Mouse (Mus musculus) ovary, postnatal 10 days (tissue): ENCODE results near the gene Cyp46a1.
A peak's percentile ranks its signal among the peaks of the same experiment; 100 is the strongest.

Source experiments
- DNase-seq: peaks from one replicate; pipeline ENCODE4 v3.0.0; 2022; ENCODE audit warnings: low spot score

Gene Cyp46a1

DNA sequence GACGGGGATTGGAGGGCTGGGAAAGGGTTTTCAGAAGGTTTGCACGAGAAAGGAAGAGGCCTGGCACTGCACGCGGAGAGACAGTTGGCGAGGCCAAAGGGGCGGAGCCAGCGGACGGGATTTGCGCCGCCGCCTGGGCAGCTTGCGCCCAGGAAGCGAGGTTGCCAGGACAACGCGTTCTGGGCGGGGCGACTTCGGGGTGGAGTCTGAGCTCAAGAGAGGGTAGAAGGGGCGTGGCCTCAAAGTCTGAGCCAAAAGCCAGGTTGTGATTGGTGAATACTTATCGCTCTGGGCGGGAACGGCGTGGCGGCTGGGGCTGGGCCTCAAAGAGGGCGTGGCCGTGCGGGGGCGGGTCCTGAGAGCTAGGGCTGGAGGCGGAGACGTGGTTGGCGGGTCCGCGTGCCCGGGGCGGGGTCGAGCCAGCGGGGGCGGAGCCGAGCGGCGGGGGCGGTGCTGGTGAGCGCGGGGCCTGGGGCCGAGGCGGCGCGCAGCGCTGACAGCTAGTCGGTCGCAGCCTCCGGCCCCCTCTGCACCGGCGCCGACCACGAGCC lies at the start of gene Cyp46a1:
TSS of gene Cyp46a1 (plus strand) at position 487 of the 551 bp plus-strand sequence.
- peak; percentile 98 for DNase-seq

DNA sequence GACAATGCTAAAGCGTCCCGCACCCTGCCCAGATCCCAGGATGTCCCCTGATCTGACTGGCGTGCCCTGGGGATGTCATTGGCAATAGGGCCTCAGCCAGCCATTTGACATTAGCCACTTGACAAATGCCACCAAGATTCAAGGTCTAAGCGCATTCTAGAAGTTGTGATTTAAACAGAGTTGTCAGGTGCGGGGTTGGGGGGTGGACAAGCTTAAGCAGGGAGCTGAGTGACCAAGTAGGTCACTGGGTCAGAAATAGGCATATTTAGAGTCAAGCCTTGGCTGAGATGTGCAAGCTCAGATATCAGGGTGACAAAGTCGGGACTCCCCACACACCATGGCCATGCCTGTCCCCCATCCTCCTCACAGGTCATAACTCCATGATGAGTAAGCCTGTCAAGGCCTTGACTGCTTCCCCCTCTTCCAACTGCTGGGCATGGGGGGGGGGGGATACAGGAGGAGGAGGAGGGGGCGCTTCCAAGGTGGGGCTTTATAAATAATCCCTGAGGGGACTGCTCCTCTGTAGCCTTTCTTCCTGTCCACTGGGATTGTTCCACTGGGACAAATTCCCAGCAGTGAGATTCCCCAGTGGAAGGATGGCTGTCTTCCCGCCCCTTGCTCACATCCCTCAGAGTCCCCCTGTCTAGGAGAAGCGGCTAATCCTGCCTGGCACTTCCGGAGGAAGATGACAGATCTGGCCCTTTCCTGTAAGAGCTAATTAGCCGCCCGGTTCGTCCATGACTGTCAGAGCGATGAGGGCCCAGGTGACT lies 49.5 kb upstream of the Cyp46a1 start:
- DNase-seq, result no peak

DNA sequence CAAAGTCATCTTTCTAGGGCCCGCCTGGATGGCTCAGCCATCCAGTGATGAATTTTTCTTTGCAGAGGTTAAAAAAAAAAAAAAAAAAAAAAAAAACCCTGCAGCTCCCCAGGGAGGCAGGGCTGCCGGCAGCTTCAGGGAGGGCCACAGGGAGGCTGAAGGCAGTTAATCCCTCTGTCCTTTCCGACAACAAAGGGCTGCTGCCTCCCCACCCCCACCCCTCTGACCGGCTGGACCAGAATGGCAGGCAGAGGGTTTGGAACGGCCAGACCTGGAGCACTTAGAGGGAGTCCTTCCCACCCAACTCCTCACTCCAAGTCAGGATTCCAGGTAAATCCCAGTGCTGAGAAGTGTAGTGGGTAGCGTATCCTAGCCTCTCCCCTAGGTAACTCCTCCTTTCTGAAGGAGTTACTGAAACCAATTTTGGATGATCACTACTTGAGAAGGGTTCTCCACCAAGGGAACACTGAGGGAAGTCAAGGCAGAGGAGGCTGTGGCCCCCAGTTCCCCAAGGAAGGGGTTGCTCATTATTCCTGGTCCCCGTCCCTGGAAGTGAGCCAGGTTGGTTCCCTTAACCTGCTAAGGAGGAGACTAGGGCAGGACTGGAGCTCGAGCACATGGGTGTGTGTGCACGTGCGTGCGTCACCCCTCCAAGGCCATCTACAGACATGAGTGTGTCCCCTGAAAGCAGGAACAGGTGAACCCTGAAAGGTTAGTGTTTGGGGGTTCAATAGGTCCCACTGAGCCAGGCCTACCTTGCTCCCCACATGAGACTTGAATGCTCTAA lies 48.8 kb upstream of the Cyp46a1 start:
- DNase-seq, result no peak

DNA sequence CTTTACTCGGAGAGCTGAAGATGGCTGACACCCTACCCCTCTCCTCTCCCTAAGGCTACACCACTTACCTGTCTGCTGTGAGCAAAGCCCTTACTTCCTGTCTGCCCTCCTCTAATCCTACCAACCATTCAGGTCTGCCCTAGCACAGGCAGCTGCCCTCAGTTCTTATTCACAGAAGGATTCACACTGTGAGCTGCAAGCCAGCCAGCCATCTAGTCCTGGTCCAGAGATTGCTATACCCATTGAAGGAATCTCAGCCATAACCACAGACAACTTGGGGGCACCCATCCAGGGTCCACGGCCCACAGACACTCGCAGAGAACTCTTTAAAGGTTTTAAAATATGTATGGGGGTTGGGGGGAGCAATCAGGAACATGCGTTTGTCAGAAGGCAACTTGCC lies 47.8 kb upstream of the Cyp46a1 start:
- no peak for DNase-seq

DNA sequence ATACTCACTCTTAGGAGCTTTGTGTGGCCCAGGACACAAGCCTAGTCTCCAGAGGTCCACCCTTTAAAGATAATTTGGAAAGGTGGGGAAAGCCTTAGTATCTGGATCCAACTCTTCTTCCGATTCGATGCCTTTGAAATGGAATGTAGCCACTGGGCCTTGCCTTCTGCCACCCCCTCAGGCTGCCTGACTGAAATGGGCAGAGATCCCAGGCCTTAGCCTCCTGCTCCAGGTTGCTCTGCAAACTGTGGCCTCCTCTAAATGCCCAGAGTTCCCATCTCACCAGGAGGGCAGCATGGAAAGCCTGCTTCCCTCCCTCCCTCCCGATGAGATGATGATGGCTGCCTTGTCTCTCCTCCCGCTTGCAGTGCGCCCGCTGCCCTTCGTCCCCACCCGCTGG lies 47.2 kb upstream of the Cyp46a1 start:
- no peak for DNase-seq

DNA sequence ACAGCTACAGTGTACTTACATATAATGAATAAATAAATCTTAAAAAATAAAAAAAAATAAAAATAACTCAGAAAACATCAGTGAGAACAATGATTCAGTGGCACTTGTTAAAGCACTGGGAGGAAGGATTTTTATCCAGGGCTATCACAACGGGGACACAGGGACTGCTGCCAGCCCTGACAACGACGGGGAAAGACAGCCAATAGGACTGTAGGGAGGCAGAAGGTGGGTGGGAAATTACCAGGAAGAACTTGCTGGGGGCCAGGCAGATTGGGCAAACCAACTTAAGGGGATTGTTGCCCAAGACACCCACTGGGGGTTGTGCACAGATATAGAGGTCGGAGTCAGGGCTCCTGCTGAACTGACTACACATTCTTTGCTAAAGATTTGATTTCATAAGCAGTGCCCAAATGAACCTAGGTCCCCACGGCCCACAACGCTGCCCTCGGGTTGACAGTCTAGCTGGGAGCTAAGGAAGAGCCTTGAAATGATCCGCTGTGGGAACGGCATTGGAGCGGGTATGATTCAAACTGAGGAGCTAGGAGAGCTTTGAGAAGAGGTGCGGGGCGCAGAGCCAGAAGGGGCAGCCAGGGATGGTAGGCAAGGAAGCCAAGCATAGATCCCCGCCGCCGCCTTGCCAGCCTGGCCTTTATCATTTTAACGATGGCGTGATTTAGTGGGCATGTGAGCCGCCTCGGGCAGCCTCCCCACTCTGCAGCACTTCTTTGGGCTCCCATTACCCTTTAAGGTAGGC lies 45.9 kb upstream of the Cyp46a1 start:
- DNase-seq, result no peak

DNA sequence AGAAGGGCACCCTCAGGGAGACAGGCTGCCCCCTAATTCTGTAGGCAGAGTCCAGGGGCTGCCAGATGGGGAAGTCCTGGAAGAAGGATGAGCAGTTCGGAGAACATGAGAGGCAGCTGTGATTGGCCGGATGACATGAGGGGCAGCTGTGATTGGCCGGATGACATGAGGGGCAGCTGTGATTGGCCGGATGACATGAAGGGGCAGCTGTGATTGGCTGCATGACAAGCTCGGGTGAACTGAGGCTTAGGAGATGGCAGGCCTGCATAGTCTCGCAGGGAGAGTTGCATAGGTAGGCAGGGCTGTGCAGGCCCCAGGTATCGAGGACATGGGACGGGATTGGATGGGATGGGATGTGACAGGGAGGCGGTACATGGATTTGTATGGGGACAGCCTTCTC lies 41.8 kb upstream of the Cyp46a1 start:
- DNase-seq, result no peak

DNA sequence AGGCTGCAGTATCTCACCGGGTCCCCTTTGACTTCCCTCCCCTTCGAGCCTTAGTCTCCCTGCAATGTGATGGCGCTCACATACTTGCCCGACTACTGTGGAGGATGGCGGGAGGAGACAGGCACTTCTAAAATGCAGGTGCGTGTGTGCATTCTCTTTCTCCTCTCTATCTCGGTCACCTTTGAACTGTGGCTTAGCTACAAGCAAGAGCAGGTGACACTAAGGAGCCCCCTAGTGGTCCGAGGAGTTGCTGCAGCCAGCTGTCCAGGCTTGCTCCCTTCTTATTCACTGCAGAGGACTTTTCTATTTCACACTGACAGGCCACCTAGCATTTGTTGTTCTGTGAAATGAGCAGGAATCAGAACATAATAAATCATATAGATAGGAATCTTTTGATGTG lies 41.2 kb upstream of the Cyp46a1 start:
- no peak for DNase-seq

DNA sequence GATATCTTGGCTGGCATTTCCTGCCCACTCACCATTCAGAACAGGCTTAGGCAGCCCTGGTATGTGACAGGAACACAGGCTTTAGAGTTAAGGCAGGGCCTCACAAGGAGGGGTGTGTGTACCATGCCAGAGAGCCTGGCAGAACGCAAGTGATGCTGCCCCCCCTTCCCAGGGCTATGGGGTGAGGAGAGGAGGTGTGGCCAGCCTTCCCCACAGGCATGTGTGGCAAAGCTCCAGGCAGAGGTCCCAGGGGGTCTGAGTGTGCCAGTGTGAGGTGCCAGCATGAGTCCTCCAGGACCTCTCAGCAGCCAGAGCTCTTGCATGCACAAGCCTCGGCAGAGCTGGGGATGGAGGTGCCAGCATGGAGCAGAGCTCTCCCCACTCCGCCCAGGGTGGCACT lies 39.6 kb upstream of the Cyp46a1 start:
- no peak for DNase-seq

DNA sequence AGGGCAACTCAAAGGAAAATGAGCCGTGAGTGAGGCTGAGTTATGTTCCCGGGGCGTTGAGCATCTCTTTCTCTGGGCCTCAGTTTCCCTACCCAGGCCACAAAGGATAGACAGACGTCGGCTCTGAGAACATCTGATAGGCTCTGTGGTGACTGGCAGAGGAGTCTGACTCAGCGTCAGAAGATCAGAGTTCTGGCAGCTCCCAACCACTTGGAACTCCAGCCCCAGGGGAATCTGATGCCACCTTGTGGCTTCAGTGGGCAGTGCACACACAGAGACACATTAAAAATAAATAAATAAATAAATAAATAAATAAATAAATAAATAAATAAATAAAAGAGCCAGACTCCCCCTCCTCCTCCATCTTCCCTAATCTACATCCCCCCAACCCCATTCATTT lies 37.1 kb upstream of the Cyp46a1 start:
- no peak for DNase-seq

DNA sequence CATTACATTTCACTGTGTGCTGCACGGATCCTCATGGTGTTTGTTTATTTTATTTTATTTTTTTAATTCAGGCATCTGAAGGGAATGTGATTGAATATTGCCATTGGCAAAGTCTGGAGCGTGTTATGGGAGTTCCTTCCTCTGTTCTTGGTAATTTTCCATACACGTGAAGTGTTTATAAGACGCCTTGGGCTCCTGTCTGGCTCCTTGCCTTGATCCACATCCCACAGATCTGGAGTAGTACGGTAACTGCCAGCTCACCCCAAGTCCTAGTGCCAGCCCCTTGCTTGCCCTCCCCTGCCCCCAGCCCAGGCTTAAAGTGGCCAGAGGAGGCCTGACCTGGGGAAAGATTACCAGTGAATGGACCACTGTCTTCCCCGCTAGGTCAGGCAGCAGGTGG lies 33.2 kb upstream of the Cyp46a1 start:
- DNase-seq, result no peak

DNA sequence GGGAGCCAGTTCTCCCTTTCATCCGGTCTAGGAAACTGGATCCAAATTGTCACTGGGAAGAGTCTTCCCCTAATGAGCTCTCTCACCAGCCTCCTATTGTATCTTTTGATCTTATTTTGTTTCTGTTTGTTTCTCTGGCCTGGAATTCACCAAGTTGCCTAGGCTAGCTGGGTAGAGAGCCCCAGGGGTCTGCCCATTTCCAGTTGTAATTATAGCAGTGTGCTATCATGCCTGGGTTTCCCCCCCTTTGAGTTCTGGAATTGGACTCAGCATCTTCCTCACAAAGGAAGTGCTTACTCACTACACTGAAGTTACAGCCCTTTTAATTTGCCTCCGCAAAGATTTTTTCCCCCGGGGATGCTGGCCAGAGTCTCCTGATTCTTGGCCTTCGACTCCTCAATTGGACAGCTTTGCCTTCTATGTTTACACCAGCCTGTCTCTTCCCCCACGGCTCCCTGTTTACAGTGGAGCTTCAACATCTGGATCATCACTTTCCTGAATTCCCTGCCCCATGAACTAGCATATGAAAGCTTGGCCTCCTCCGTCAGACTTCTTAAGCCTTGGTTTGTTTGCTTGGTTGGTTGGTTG lies 30.3 kb upstream of the Cyp46a1 start:
- no peak for DNase-seq

DNA sequence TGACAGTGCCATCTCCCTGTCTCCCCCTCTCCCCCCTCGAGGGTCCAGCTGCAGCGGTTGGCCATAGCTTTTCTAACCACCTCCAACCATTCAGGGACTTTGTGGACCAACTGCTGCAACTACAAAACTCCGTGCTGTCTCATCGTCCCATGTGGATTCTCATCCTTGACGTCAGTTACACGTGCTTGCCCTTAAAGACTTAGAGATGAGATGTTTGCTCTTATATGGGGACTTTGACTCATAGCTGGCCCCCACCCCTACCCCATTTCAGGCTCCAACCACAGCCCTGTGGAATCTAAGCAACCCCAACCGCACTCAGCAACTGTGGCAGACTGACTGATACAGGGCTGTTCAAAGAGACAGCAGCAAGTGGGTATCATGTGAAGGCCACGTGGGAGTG lies 29.0 kb upstream of the Cyp46a1 start:
- no peak for DNase-seq

DNA sequence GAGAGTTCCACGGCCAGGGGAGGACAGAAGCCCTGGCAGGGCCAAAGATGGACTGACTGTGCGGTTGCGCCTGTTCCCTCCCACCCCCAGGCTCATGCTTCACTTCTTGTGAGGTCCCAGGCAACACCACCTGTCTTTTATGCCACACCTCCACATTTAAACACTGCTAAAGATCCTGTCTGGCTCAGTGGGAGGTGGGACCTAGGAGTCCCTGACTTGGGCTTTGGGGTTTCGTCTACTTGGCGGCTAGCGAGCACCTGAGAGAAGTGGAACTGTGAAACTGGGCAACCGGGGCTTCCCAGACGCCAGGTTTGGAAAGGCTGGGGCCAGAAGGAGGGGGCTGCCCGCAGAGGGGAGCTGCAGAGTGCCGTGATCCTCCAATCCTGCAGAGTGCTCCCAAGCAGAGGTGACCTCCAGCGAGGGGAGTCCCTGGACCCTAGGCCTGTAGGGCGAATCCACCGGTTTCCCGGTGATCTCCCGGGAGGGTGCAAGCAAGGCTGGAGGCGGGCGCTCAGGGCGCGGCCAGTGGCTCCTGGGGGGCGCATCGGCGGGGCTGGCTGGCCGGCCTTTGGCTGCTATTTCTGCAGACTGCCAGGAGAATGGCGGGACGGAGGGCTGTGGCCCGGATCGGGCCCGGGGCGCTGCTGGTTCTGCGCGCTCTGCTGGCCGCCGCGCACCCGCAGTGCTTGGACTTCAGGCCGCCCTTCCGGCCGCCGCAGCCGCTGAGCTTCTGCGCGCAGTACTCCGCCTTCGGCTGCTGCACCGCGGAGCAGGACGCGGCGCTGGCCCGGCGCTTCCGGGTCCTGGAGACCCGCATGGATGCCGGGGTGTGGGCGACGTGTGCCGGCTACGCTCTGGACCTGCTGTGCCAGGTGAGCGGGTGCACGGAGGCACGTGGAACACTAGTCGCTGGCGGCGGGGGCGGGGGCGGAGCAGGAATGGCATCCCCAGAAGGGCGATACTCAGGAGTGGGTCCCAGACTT lies 28.1 kb upstream of the Cyp46a1 start, which contains the start of gene Hhipl1:
TSS of gene Hhipl1 (plus strand) at position 459 of the 983 bp plus-strand sequence.
- no peak for DNase-seq

DNA sequence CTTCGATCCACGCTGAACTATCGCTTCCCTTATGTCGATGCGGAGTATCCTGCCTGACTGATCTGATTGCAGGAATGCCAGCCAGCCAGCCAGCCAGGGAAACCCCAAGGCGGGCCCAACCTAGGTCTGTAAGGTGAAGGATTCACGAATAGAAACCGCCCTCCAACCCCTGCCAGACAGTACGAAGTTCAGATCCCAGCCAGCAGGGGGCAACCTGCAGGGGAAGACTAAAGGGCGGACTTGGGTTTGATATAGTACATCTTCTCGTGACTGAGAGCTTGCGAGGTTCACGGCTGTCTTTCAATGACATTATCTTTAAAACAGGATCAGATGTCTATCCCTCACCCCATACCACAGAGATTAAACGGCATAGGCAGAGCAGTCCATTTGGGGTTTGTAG lies 26.6 kb upstream of the Cyp46a1 start:
- DNase-seq, result no peak

DNA sequence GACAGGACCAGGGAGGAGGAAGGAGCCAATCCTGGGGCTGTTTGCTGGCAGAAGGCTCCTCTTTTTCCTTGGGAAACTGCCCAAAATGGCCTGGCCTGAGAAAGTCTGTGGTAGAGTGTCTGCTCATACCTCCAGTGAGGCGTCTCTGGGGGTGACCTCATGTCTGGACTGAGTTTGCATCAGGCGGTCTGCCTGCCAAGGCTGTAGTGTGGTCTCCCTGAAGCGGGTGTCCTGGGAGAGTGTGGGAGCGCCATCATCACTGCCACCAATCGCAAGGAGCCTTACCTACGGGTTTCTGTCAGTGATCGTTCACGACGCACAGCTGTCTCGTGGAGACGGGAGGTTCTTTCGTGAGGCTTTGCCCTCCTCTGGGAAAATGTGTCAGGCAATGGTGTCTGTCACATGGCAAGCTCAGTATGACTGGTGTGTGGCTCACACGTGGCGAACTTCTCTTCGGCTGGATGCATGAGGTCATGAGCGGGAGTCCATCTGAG lies 25.8 kb upstream of the Cyp46a1 start:
- no peak for DNase-seq

DNA sequence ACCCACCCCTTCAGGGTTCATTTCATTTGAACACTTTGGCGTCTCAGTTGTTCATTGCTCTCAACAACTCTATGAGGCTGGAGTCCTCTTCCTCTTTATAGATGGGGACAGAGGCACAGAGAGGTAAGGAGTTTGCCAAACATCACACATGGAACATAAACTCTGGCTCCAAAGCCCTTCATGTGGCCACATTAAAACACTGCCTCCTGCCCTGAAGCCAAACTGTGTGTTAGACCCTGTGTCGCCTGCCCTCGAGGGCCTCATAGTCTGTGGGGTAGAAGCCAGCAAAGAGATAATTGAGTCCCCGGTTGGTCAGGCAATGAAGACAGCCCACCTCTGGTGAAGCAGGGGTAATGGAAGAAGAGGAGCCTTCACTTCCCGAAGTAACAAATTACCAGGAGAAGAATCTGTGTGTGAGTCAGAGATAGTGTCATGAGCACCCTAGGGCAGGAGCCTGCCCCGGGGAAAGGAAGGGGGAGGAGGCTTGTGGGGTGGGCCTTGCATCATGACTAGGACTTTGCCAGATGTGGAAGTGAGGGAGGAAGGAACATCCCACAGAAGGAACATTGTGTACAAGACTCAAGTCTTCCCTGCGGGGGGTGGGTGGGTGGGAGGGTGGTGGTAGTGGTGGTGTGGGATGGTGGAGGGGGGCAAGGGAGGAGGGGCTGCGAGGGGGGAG lies 24.9 kb upstream of the Cyp46a1 start:
- DNase-seq, result no peak

DNA sequence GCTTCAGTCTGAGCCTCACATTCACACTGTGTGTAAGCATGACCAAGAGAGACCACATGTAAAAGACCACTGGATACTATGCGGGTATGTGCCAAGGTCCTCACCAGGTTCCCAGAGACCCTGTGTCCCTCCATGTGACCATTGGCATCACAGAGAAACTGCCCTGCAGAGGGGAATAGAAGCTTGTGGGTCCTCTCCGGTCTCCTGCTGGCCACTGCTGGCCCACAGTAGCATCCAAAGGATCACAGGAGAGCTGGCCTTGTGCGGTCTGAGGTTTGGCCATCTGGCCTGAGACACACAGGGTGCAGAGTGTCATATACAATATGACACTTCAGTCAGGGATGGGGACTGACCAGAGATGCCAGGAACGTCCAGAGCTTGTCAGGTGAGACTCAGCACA lies 24.1 kb upstream of the Cyp46a1 start:
- DNase-seq, result no peak

DNA sequence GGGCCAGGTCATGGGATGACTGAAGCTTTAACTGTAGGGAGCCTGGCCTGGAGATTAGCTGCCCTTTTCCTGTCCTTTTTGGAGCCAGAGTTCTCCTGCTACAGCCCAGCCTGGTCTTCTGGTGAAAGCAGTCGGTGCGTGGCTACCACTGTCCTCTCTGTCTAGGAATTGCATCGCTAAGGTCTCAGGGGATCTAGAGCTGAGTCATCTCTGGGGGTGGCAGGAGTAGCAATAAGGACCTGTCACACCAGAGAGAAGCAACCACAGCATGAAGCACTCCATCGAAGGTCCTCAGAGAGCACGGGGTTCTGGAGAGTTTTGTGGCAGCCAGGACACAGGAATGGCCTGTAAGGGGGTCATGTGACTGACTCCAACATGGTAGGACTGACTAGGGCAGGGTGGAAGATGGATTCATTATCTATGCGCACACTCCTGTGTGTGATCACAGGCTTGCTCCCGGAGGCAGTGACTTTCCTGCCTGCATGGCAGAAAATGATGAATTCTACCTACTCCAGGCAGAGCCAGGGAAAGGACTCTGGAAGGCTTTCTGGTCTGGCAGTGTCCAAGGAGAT lies 23.6 kb upstream of the Cyp46a1 start:
- no peak for DNase-seq
